Mouse (Mus musculus) mesoderm, embryonic 11.5 days (tissue): ENCODE results near the gene Ptprc.

Source experiments
- DNase-seq: peaks from one replicate; pipeline ENCODE4 v3.0.0-alpha.2; 2012; ENCODE audit warnings: low read depth, low spot score

Ptprc gene

GRCm38 (mm10) chr1:138040556-138040955 lies 135.0 kb downstream of the Ptprc start:
- no peak for DNase-seq

- no peak for DNase-seq
Measured at GRCm38 (mm10) chr1:138039201-138039600, 136.3 kb downstream of the Ptprc start.

- no peak for DNase-seq
Measured at GRCm38 (mm10) chr1:138037484-138037883, 138.0 kb downstream of the Ptprc start.

- peak; percentile 76 for DNase-seq
Measured at GRCm38 (mm10) chr1:138029649-138030048, 145.9 kb downstream of the Ptprc start.

- no peak for DNase-seq
Measured at GRCm38 (mm10) chr1:138025298-138025697, 150.2 kb downstream of the Ptprc start.

GRCm38 (mm10) chr1:138023601-138024000 lies 151.9 kb downstream of the Ptprc start:
- DNase-seq: no peak

DNA sequence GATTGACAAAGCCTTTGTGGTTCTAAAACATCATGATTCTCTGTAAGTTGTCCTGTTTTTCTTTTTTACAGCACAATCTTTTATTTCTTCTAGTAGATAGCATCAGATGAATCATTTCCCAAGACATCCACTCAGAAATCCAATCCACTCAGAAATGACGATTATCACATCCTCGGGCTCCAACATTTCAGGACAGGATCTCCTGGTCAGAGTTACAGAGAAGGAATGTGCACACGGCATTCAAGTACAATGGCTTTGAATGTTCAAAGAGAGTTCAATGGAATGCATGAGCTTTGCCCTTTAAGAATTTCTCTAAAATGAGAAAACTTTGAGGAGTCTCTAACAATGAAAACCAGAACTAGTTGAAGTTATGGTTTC lies 152.6 kb downstream of the Ptprc start:
- peak; percentile 55 for DNase-seq

GRCm38 (mm10) chr1:138021962-138022917 lies 153.3 kb downstream of the Ptprc start:
- peak; percentile 70 for DNase-seq
